Mouse (Mus musculus) embryonic facial prominence, embryonic 10.5 days (tissue): ENCODE measurements around the gene Epb41l2. TPM values are rescaled to one million over a fixed set of nuclear protein-coding genes. Genes with fewer than 3 reads are reported as not detected.

Source experiments
- DNase-seq: peaks from one replicate; pipeline ENCODE4 v3.0.0-alpha.2; 2017; ENCODE audit warnings: low spot score
- H3K27ac ChIP-seq: fragments of 300-500 bp; sonication (generic); replicated peaks from 2 replicates; pipeline ENCODE4 v1.5.1; 2016; ENCODE audit warnings: mild to moderate bottlenecking
- H3K27me3 ChIP-seq: fragments of 300-500 bp; sonication (generic); replicated peaks from 2 replicates; pipeline ENCODE4 v1.6.1; 2016; ENCODE audit warnings: low read depth, mild to moderate bottlenecking; ENCODE audit not compliant: poor library complexity, severe bottlenecking
- H3K36me3 ChIP-seq: fragments of 300-500 bp; sonication (generic); replicated peaks from 2 replicates; pipeline ENCODE4 v1.6.1; 2016; ENCODE audit warnings: mild to moderate bottlenecking, moderate library complexity
- H3K4me1 ChIP-seq: fragments of 300-500 bp; sonication (generic); 2 replicates; pipeline ENCODE4 v1.6.1; 2016
- H3K4me3 ChIP-seq: fragments of 300-500 bp; sonication (generic); 2 replicates; pipeline ENCODE4 v1.5.1; 2016; ENCODE audit warnings: mild to moderate bottlenecking, moderate library complexity
- H3K9me3 ChIP-seq: fragments of 300-500 bp; sonication (generic); 2 replicates; pipeline ENCODE4 v1.6.1; 2016; ENCODE audit warnings: mild to moderate bottlenecking
- WGBS: fragments of 180-500 bp; shearing (Covaris S2); methylation state at CpG from one replicate; pipeline ENCODE4 v1.1.7; 2016; 5-methylcytosine and 5-hydroxymethylcytosine counted together
- polyA plus RNA-seq: library from polyadenylated mRNA; unstranded; fragments of >200 nt; fragmentation: Nextera tagmentation; extraction: Ambion mirVana; gene quantifications from 2 replicates; pipeline ENCODE4 v1.2.1, GENCODE M21; 2016

Epb41l2 gene
- polyA plus RNA-seq: 47.3 and 52.9 TPM in 2 replicates

DNA sequence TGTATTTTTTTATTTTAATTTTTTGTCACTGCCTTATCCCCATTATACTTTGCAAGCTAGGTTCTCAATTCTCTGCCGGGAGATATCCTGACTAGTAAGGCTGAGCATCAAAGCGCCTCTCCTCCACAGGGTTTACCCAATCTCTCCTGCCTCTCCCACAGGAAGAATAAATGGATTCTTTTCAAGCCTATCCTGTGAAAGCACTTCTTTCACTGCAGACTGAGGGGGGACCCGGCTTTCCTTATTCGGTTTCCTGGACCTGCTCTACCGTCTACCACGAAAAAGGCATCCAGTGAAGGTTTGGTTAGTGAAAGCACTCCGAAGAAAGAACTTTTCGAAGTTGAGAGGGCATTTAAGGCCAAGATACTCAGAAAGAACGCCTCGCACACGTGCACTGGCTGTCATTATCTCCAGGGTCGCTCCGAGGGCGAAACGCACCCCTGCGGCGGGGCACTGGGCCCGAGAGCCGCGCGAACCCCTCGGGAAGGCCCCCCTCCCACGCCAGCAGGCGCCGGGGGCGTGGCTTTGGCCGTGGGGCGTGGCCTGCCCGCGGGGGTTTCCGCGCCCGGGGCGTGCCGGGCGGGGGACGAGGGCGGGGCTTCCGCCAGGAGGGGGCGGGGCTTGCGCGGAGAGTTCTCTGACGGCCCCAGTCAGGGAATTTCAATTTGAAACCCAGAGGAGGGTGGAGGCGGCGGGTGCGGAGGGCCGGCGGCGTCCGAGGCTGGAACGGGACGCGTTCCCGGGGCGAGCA lies at the start of gene Epb41l2:
TSS of gene Epb41l2 (plus strand) at position 591 of the 751 bp plus-strand sequence.
- DNase-seq: peak; percentile 95
- Histone ChIP-seq H3K9me3 (no peaks in the 10 kb centered on the region), H3K36me3 (no peaks in the 10 kb centered on the region), H3K27me3 (no peaks in the 10 kb centered on the region), H3K4me1 (peaks cover 37% of the 10 kb centered on the region), H3K4me3 (peak within 1 kb of the TSS; percentile 91), H3K27ac (peak within 1 kb of the TSS; percentile 93)
- under 1% methylated on average over 55 of the region's 55 CpGs for WGBS

GRCm38 (mm10) chr10:25309996-25310395 lies 49.6 kb upstream of the Epb41l2 start:
- Histone ChIP-seq H3K27me3 (peaks cover 6% of the 10 kb centered on the region; the same call in 1 of the 2 replicates), H3K4me1 (peaks cover 9% of the 10 kb centered on the region), H3K27ac (no peak overlapping the region), H3K4me3 (no peak overlapping the region), H3K9me3 (no peaks in the 10 kb centered on the region), H3K36me3 (no peaks in the 10 kb centered on the region)
- 91% methylated on average over 5 of the region's 5 CpGs for WGBS
- DNase-seq: no peak

DNA sequence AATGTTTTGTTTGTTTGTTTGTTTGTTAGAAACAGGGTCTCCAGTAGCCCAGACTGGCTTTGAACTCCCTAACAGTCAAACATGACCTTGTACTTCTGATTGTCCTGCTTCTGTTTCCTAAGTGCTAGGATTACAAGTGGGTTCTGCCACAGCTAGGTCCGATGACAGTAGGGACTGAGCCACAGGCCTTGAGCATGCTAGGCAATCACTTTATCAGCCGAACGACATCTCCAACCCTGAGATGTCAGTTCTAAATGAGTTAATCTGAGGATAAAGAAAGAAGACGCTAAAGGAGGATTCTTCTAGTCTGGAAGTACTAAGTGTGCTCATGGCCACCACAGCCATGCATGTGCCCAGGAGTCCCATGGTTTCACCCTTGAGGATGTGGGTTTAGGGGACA lies 48.9 kb upstream of the Epb41l2 start:
- no peak for DNase-seq
- no peak overlapping the region for H3K27ac ChIP-seq
- 81% methylated on average over 4 of the region's 4 CpGs for WGBS
- H3K27me3 ChIP-seq: peaks cover 6% of the 10 kb centered on the region; the same call in 1 of the 2 replicates
- H3K36me3 ChIP-seq: no peaks in the 10 kb centered on the region
- H3K4me1 ChIP-seq: peaks cover 9% of the 10 kb centered on the region
- H3K4me3 ChIP-seq: no peak overlapping the region
- H3K9me3 ChIP-seq: no peaks in the 10 kb centered on the region

GRCm38 (mm10) chr10:25311554-25312212 lies 47.9 kb upstream of the Epb41l2 start:
- 70% methylated on average over 9 of the region's 9 CpGs for WGBS
- Histone ChIP-seq H3K27ac (no peak overlapping the region), H3K9me3 (no peaks in the 10 kb centered on the region), H3K4me3 (no peak overlapping the region), H3K36me3 (no peaks in the 10 kb centered on the region), H3K4me1 (peaks cover 9% of the 10 kb centered on the region), H3K27me3 (peaks cover 6% of the 10 kb centered on the region; the same call in 1 of the 2 replicates)
- DNase-seq: no peak

DNA sequence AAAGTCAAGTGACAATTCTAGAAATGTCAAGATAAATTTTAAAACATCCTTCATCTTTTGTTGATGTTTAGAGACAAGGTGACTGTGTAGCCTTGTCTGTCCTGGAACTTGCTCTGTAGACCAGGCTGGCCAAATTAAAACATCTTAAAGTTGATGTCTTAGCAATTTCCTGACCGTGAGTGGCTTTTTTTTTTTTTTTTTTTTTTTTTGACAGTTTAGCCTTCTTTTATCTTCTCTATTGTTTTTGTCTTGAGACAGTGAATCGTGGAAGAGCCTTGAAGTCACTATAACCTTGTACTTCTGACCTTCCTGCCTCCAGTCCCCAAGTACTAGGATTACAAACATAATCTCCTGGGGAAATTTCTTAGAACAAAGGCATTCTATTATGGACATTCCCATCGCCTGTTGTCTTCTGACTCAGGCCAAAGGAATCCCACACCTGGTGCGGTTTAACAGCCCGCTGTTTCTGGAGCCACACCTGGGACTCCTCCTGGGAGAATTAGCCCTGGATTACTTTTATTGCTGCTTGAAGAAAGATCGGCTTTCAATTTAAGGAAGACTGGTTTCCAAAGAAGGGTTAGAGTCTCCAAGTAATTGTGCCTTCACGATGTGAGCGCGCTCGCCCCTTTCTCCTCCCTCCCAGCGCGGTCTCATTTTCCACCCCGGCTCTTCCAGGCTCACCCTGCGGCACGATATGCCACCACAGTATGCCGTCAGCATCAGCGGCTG lies 45.6 kb upstream of the Epb41l2 start:
- Histone ChIP-seq H3K27ac (no peak overlapping the region), H3K36me3 (no peaks in the 10 kb centered on the region), H3K9me3 (no peaks in the 10 kb centered on the region), H3K27me3 (peaks cover 6% of the 10 kb centered on the region; the same call in 1 of the 2 replicates), H3K4me3 (peak overlapping the region; percentile 30; the same call in 1 of the 2 replicates), H3K4me1 (peaks cover 9% of the 10 kb centered on the region)
- peak; percentile 52 for DNase-seq
- WGBS: 9% methylated on average over 17 of the region's 17 CpGs

- Histone ChIP-seq H3K9me3 (no peaks in the 10 kb centered on the region), H3K27me3 (peaks cover 6% of the 10 kb centered on the region; the same call in 1 of the 2 replicates), H3K36me3 (no peaks in the 10 kb centered on the region), H3K4me1 (peaks cover 13% of the 10 kb centered on the region), H3K4me3 (no peak overlapping the region), H3K27ac (no peak overlapping the region)
- no peak for DNase-seq
These were observed 41.9 kb upstream of the Epb41l2 start for GRCm38 (mm10) chr10:25317665-25318064.

- Histone ChIP-seq H3K9me3 (no peaks in the 10 kb centered on the region), H3K36me3 (no peaks in the 10 kb centered on the region), H3K4me3 (no peak overlapping the region), H3K4me1 (peaks cover 13% of the 10 kb centered on the region), H3K27me3 (no peaks in the 10 kb centered on the region), H3K27ac (no peak overlapping the region)
- 81% methylated on average over 5 of the region's 5 CpGs for WGBS
- DNase-seq: no peak
These were observed 41.2 kb upstream of the Epb41l2 start for GRCm38 (mm10) chr10:25318405-25318804.

DNA sequence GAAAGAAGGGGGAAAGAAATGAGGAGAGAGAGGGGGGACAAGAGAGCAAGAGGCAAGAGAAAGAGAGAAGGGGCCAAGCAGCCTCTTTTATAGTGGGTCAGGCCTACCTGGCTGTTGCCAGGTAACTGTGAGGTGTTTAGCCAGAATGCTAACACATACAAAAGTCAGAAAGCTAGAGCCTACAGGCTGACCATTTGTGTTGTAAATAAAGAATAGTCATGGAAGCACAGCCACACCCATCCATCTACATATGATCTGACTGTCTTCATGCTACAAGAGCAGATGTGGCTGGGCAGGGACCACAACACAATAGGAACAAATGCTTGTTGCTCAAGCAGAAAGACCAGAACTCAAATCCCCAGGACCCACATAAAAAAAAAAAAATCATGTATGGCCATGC lies 40.1 kb upstream of the Epb41l2 start:
- Histone ChIP-seq H3K27me3 (no peaks in the 10 kb centered on the region), H3K4me3 (no peak overlapping the region), H3K27ac (no peak overlapping the region), H3K9me3 (no peaks in the 10 kb centered on the region), H3K4me1 (peaks cover 8% of the 10 kb centered on the region), H3K36me3 (no peaks in the 10 kb centered on the region)
- DNase-seq: no peak

DNA sequence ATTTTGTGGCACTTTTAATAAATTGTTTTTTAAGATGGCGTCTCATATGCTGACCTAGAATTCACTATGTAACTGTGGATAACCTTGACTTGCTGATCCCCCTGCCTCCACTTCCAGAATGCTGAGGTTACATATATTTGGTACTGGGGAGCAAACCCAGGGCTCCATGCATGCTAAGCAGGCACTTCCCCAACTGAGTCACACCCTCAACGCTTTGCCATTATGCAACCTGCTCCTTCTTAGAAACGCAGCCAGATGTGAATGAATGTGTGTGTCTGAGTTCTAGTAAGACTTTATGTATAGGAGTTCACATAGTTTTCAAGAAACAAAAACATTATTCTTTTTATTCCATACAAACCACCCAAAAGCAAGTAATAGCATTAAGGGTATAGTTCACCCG lies 38.4 kb upstream of the Epb41l2 start:
- no peaks in the 10 kb centered on the region for H3K36me3 ChIP-seq
- no peak for DNase-seq

DNA sequence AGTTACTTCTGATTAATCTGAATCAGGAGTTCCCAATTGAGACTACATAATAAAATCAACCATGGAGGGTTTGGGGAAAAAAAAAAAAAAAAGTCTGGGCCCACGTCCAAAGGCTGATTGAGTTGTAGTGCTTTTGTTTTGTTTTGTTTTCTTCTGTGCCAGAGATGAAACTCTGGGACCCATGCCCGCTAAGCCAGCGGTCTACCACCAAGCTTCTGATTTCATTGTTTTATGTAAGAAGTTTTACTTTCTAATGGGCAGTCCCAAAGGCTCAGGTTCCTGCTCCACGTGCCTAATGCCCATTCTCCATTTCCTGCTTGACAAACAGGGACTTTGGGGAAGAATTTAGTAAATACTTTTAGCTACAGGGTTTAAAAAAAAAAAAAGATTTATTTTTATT lies 33.9 kb upstream of the Epb41l2 start:
- Histone ChIP-seq H3K27ac (no peak overlapping the region), H3K27me3 (no peaks in the 10 kb centered on the region), H3K36me3 (no peaks in the 10 kb centered on the region), H3K4me1 (peaks cover 4% of the 10 kb centered on the region), H3K4me3 (no peak overlapping the region), H3K9me3 (no peaks in the 10 kb centered on the region)
- no peak for DNase-seq
- WGBS: 78% methylated on average over 4 of the region's 4 CpGs

More for the DNA sequence above, 38.4 kb upstream of the Epb41l2 start:
- Histone ChIP-seq H3K27me3 (no peaks in the 10 kb centered on the region), H3K9me3 (no peaks in the 10 kb centered on the region), H3K4me1 (peaks cover 4% of the 10 kb centered on the region), H3K27ac (no peak overlapping the region), H3K4me3 (no peak overlapping the region)
- WGBS: 88% methylated on average over 4 of the region's 4 CpGs

- Histone ChIP-seq H3K36me3 (no peaks in the 10 kb centered on the region), H3K4me3 (no peak overlapping the region), H3K9me3 (no peaks in the 10 kb centered on the region), H3K27ac (no peak overlapping the region), H3K27me3 (no peaks in the 10 kb centered on the region), H3K4me1 (no peaks in the 10 kb centered on the region)
- DNase-seq: no peak
- 80% methylated on average over 6 of the region's 6 CpGs for WGBS
These were observed 32.1 kb upstream of the Epb41l2 start for GRCm38 (mm10) chr10:25327511-25327910.

DNA sequence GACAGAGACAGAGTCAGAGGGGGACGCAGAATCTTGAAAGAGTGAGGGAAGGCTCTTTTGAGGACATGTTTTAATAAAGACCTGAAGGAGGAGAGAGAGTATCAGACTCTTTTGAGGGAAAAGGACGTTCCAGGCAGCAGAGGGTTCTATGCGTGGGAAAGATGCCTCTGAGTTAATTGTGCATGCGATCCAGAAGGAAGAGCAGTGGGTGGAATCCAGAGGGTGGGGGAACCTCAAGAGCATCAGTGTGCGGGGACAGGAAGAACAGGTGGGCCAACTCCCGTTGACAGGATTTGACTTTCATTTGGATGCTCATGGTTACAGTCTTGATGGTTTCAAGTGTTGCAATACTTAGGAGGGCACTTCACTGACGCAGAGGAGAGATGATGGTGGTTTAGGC lies 29.5 kb upstream of the Epb41l2 start:
- H3K9me3 ChIP-seq: no peaks in the 10 kb centered on the region
- H3K27ac ChIP-seq: no peak overlapping the region
- WGBS: 89% methylated on average over 7 of the region's 7 CpGs
- no peaks in the 10 kb centered on the region for H3K36me3 ChIP-seq
- H3K27me3 ChIP-seq: no peaks in the 10 kb centered on the region
- peaks cover 6% of the 10 kb centered on the region; the same call in 1 of the 2 replicates for H3K4me1 ChIP-seq
- no peak for DNase-seq
- H3K4me3 ChIP-seq: no peak overlapping the region
